Mouse (Mus musculus) megakaryocyte, adult 5-6 weeks (primary cell): ENCODE results near the gene Eif4e. TPM values are rescaled to one million over a fixed set of nuclear protein-coding genes. Genes with fewer than 3 reads are reported as not detected.

Experiments used
- ATAC-seq: 2 replicates; pipeline ENCODE4 v1.8.0; 2016; ENCODE audit warnings: mild to moderate bottlenecking, inconsistent platforms; ENCODE audit not compliant: poor library complexity, severe bottlenecking
- total RNA-seq, 2 experiments: library from RNA; stranded (forward) in 1 of 2; stranded (reverse) in 1 of 2; fragments of 153-499, 151-499 nt in 1 of 2; fragments of 221-1000, 200-1000 nt in 1 of 2; gene quantifications; 2 replicates each; pipeline versions ENCODE4 v1.2.3 to v1.2.4; 2015 to 2017

The Eif4e gene
- total RNA-seq, 2 experiments from 2014 or later: 106 to 179 TPM

GRCm38 (mm10) chr3:138560886-138561285 is 34.9 kb downstream of the Eif4e start:
- ATAC-seq: no peak

GRCm38 (mm10) chr3:138578867-138579266 is 52.9 kb downstream of the Eif4e start:
- ATAC-seq: no peak

GRCm38 (mm10) chr3:138586213-138586612 is 60.2 kb downstream of the Eif4e start:
- ATAC-seq: no peak

- no peak for ATAC-seq
Measured at GRCm38 (mm10) chr3:138587137-138587536, 61.2 kb downstream of the Eif4e start.

GRCm38 (mm10) chr3:138588001-138588400 is 62.0 kb downstream of the Eif4e start:
- no peak for ATAC-seq

- no peak for ATAC-seq
Measured at GRCm38 (mm10) chr3:138591002-138591401, 65.0 kb downstream of the Eif4e start.

GRCm38 (mm10) chr3:138591806-138592365 is 65.9 kb downstream of the Eif4e start:
- no peak for ATAC-seq

- no peak for ATAC-seq
Measured at GRCm38 (mm10) chr3:138593131-138593530, 67.2 kb downstream of the Eif4e start.

- ATAC-seq: no peak
Measured at GRCm38 (mm10) chr3:138593911-138594310, 67.9 kb downstream of the Eif4e start.

GRCm38 (mm10) chr3:138601076-138601475 is 75.1 kb downstream of the Eif4e start:
- ATAC-seq: no peak

GRCm38 (mm10) chr3:138605132-138605531 is 79.2 kb downstream of the Eif4e start:
- no peak for ATAC-seq

- no peak for ATAC-seq
Measured at GRCm38 (mm10) chr3:138608665-138609064, 82.7 kb downstream of the Eif4e start.

Other genes with a start within 250 kb of the Eif4e start
- gene Adh6a, start 212.9 kb upstream of the Eif4e start, total RNA-seq (2015): not detected in 2 replicates
- not detected in 2 replicates for gene Adh6a, start 212.9 kb upstream of the Eif4e start, total RNA-seq (2017)
- not detected in 2 replicates for gene Adh6b, start 184.4 kb upstream of the Eif4e start, total RNA-seq (2015)
- not detected in 2 replicates for gene Adh6b, start 184.4 kb upstream of the Eif4e start, total RNA-seq (2017)
- not detected in 2 replicates for gene Adh4, start 110.7 kb upstream of the Eif4e start, total RNA-seq (2015)
- not detected in 2 replicates for gene Adh4, start 110.7 kb upstream of the Eif4e start, total RNA-seq (2017)
- 67.0 and 85.0 TPM in 2 replicates for gene Adh5, start 83.1 kb upstream of the Eif4e start, total RNA-seq (2015)
- 67.1 and 71.1 TPM in 2 replicates for gene Adh5, start 83.1 kb upstream of the Eif4e start, total RNA-seq (2017)
- gene Metap1, start 36.7 kb upstream of the Eif4e start, total RNA-seq (2015): 20.9 and 24.0 TPM in 2 replicates
- 28.5 and 36.9 TPM in 2 replicates for gene Metap1, start 36.7 kb upstream of the Eif4e start, total RNA-seq (2017)
- gene Tspan5, start 216.0 kb downstream of the Eif4e start, total RNA-seq (2015): 24.4 TPM in 2 replicates
- gene Tspan5, start 216.0 kb downstream of the Eif4e start, total RNA-seq (2017): 30.8 and 39.0 TPM in 2 replicates